Mouse (Mus musculus) urinary bladder, adult 18-20 months (tissue): ENCODE results near the gene Gm428.
"Not testable (repeated sequence)": the region's sequence is repeated elsewhere in the genome, so short reads cannot be mapped to it uniquely, and the experiment has no call there.

ENCODE experiments used
- DNase-seq, 2 experiments: peaks; one replicate each; pipeline ENCODE4 v3.0.0; 2022; ENCODE audit warnings: low spot score in 2 of 2, mixed read lengths in 2 of 2

Gene Gm428

GRCm38 (mm10) chr4:73683216-73683615 is at the start of gene Gm428:
Gene Gm428 (plus strand): TSS chr4:73683516.
- not testable (repeated sequence) for DNase-seq

- DNase-seq: not testable (repeated sequence)
Measured at GRCm38 (mm10) chr4:73637821-73638220, 45.5 kb upstream of the Gm428 start, which contains the start of gene Gm11236. Gene Gm11236 (plus strand): TSS chr4:73638121.

- not testable (repeated sequence) for DNase-seq
Measured at GRCm38 (mm10) chr4:73661864-73662263, 21.5 kb upstream of the Gm428 start.

GRCm38 (mm10) chr4:73668054-73668453 is 15.3 kb upstream of the Gm428 start, which contains the start of gene Gm11239:
Gene Gm11239 (plus strand): TSS chr4:73668354.
- DNase-seq: not testable (repeated sequence)

- DNase-seq: no peak
Measured at GRCm38 (mm10) chr4:73718761-73719160, 35.4 kb downstream of the Gm428 start.

GRCm38 (mm10) chr4:73719819-73720218 is 36.5 kb downstream of the Gm428 start:
- no peak for DNase-seq
